Mouse (Mus musculus): ENCODE measurements around the gene Pknox1. TPM values are rescaled to one million over a fixed set of nuclear protein-coding genes. Genes with fewer than 3 reads are reported as not detected.

Gene Pknox1
- polyA plus RNA-seq, 1 experiment from 2014 or later: 25.1 TPM

DNA sequence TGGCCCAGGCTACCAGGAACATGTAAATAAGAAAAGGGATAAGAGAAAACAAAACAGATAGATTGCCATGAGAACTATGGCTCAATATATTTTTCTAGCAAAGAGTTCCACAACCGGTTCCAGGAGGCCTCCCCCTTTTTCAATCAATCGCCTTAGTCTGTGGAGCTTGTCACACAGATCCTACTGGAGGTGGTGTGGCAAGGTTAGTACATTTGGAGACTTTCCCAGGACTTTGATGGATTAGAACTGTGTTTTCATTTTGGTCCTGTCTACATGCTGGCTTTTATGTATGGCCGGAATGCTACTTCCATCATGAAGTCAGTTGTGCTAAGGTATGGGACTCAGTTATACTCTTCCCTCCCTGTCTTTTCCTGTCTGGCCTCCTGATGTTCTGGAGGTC lies 45.4 kb downstream of the Pknox1 start:
- Histone ChIP-seq H3K27me3 (replicated peaks; ENCODE audit: low read depth, poor library complexity, severe bottlenecking) (no peaks in the 10 kb centered on the region), H3K36me3 (replicated peaks) (peaks cover 17% of the 10 kb centered on the region), H3K27ac (replicated peaks) (no peak overlapping the region), H3K4me1 (no peaks in the 10 kb centered on the region), H3K9me3 (no peaks in the 10 kb centered on the region), H3K4me3 (no peak overlapping the region)
- DNase-seq (ENCODE audit: low spot score): no peak
- whole genome bisulfite sequencing: 92% methylated on average over 3 of the region's 3 CpGs

DNA sequence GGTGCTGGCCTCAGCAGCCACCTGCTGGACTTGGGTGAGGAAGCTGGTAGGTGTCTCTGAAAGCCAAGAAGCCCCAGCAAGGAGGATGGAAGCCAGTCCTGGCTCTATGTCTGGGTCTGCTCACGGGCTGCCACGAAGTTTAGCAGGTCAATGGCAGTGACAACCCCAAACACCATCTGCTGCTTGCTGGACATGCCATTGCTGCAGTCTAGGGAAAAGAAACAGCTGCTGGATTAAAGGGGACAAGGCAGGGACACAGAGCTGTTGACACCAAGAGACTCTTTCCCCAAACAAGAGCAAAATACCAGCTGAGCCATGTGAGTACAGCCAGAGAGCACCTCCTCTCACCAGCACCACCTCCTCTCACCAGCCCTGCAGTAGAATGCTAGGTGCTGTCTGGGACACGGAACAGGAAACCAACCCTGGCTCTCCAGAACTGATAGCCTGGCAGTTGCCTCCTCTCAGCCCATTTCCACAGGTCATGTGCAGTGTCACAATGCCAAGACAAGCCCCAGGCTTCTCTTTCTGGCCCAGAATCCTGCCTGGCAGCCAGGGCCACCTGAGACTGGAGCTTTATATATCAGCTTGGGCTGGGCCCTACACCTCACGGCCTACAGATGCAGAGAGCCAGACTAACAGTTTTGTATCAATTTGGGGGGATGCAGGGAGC lies 48.7 kb downstream of the Pknox1 start:
- Histone ChIP-seq H3K4me1 (no peaks in the 10 kb centered on the region), H3K27me3 (replicated peaks; ENCODE audit: low read depth, poor library complexity, severe bottlenecking) (no peaks in the 10 kb centered on the region), H3K27ac (replicated peaks) (no peak overlapping the region), H3K4me3 (no peak overlapping the region), H3K9me3 (no peaks in the 10 kb centered on the region), H3K36me3 (replicated peaks) (no peaks in the 10 kb centered on the region)
- WGBS: 72% methylated on average over 4 of the region's 4 CpGs
- no peak for DNase-seq (ENCODE audit: low spot score)

DNA sequence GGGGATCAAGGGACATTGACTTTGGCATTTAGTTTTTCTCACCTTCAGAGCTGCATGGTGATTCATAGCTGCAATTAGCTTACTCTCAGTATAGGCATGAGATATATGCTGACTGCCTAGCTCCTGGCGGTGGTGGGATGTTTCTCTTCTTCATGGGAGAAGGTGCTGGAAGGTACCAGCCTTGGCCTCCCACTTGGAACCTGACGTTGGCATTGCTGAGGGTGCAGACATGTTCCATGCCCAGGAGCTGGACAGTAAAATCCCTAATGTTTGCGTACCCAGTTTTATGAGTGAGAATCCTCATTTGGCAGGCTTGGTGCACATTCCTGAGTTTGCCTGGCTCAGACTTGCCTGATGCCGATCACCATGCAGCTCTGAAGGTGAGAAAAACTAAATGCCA lies 58.6 kb downstream of the Pknox1 start:
- Histone ChIP-seq H3K9me3 (0 out of 2 replicates have a peak, but pooled peaks cover 4% of the 10 kb centered on the region), H3K27ac (replicated peaks) (no peak overlapping the region), H3K27me3 (replicated peaks; ENCODE audit: low read depth, poor library complexity, severe bottlenecking) (no peaks in the 10 kb centered on the region), H3K4me3 (no peak overlapping the region), H3K4me1 (no peaks in the 10 kb centered on the region), H3K36me3 (replicated peaks) (no peaks in the 10 kb centered on the region)
- WGBS: 92% methylated on average over 4 of the region's 4 CpGs
- no peak for DNase-seq (ENCODE audit: low spot score)

DNA sequence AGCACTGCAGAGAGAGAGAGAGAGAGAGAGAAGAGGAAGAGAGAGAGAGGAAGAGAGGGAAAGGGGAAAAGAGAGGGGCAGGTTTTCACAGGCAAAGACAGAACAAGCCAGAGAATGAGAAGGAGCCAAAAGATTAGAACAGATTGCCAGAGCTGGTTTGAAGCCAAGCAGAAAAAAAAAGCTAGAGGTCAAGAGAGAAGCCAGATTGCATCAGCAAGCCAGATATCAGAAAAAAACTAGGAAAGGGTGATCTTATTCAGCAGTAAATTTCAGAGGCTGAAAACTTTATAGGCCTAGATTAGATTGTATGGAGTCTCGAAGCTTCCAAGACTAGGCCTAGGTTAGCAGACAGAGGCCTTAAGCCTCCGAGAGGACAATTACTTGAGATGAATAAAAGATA lies 63.4 kb downstream of the Pknox1 start:
- WGBS: 88% methylated on average over 2 of the region's 2 CpGs
- Histone ChIP-seq H3K4me1 (peaks cover 6% of the 10 kb centered on the region), H3K27me3 (replicated peaks; ENCODE audit: low read depth, poor library complexity, severe bottlenecking) (no peaks in the 10 kb centered on the region), H3K36me3 (replicated peaks) (no peaks in the 10 kb centered on the region), H3K4me3 (no peak overlapping the region), H3K9me3 (0 out of 2 replicates have a peak, but pooled peaks cover 4% of the 10 kb centered on the region), H3K27ac (replicated peaks) (no peak overlapping the region)
- DNase-seq (ENCODE audit: low spot score): no peak

DNA sequence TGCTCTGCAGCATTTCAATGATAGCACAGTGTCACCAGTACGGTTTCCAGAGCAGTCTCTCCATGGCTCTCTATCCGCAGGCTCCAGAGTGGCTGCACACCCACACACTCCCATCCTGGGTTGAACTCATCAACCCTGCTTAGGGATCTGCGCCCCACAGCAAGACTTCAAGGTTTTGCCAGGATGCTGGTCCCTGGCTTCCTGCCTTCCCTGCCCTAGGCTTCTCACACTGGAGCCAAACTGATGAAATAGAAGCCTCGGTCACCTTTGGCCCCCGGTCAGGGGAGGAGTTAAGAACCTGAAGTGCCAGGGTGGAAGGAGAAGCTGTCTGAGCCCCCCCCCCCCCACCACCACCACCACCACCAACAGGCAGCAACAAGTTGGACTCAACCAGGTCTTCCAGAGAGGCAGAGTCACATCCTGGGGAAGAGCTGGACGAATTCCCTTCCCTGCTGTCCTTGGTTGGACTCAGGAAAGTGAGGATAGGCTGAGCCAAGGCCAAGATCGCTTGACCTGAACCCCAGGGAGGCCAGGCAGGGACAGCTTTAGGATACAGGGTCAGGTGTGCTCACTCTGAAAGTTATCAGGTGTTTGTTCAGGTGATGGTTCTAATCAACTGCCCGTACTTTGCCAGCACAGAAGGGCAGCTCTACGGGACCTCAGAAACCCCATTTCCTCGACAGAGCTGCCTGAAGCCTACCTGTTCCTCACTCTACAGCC lies 66.7 kb downstream of the Pknox1 start:
- H3K4me3 ChIP-seq: no peak overlapping the region
- H3K9me3 ChIP-seq: 0 out of 2 replicates have a peak, but pooled peaks cover 4% of the 10 kb centered on the region
- no peak for DNase-seq (ENCODE audit: low spot score)
- 85% methylated on average over 10 of the region's 10 CpGs for WGBS
- H3K27me3 ChIP-seq (replicated peaks; ENCODE audit: low read depth, poor library complexity, severe bottlenecking): peaks cover 15% of the 10 kb centered on the region
- peaks cover 10% of the 10 kb centered on the region for H3K4me1 ChIP-seq
- no peak overlapping the region for H3K27ac ChIP-seq (replicated peaks)
- no peaks in the 10 kb centered on the region for H3K36me3 ChIP-seq (replicated peaks)

DNA sequence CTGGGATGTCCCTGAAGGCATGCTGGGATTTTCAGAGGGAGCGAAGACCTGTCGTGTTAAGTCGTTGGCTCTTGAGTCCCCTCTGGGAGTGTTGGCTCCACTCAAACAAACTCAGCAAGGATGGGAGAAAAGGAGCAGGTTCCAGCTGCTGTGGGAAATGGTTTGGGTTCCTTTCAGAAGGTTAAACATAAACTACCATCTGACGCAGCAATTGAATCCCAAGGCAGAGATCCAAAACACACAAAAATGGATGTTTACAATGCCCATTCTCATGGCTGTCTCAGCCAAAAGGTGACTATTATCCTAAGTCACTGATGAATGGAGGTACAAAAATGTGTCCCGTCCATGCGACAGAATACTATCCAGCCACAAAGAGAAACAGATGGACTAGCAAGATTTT lies 68.5 kb downstream of the Pknox1 start:
- 83% methylated on average over 6 of the region's 6 CpGs for WGBS
- Histone ChIP-seq H3K27ac (replicated peaks) (no peak overlapping the region), H3K4me3 (no peak overlapping the region), H3K4me1 (peaks cover 26% of the 10 kb centered on the region), H3K36me3 (replicated peaks) (no peaks in the 10 kb centered on the region), H3K9me3 (no peaks in the 10 kb centered on the region), H3K27me3 (replicated peaks; ENCODE audit: low read depth, poor library complexity, severe bottlenecking) (peaks cover 33% of the 10 kb centered on the region)
- no peak for DNase-seq (ENCODE audit: low spot score)

DNA sequence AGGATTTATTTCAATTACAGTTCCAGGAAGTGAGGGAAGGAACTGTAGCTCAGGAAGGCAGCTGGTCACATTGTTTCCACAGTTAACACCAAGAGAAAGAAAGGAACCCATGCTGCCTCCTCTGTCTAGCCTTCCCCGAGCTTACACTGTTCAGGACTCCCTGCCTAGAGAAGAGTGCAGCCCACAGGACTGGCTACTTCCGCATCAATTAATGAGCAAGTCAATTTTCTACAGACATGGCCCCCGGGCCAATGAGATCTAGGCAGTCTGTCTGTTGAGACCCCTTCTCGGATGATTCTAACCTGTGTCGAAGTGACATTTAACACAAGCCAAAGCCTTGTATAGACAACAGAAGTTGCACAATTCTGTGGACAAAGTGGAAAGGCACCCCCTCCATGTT lies 70.4 kb downstream of the Pknox1 start:
- Histone ChIP-seq H3K36me3 (replicated peaks) (no peaks in the 10 kb centered on the region), H3K27me3 (replicated peaks; ENCODE audit: low read depth, poor library complexity, severe bottlenecking) (peaks cover 36% of the 10 kb centered on the region), H3K4me3 (no peak overlapping the region), H3K27ac (replicated peaks) (no peak overlapping the region), H3K4me1 (peaks cover 26% of the 10 kb centered on the region), H3K9me3 (no peaks in the 10 kb centered on the region)
- WGBS: 74% methylated on average over 5 of the region's 5 CpGs
- DNase-seq (ENCODE audit: low spot score): no peak

DNA sequence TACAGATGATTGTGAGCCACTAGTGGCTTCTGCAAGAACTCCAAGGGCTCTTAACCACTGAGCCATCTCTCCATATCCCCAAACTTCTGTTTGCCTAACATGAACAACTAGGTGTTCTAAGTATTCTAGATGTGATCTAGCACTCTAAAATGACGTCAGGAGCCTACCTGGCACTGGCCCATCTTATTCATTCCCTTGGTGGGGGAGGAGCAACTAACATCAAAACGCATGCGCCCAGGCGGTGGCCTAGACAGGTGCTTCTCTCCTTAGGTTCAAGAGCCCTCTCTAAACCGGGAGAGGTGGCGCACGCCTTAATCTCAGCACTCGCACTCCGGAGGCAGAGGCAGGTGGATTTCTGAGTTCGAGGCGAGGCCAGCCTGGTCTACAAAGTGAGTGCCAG lies 71.2 kb downstream of the Pknox1 start:
- no peaks in the 10 kb centered on the region for H3K9me3 ChIP-seq
- WGBS: 54% methylated on average over 11 of the region's 11 CpGs
- peaks cover 36% of the 10 kb centered on the region for H3K27me3 ChIP-seq (replicated peaks; ENCODE audit: low read depth, poor library complexity, severe bottlenecking)
- DNase-seq (ENCODE audit: low spot score): no peak
- no peaks in the 10 kb centered on the region for H3K36me3 ChIP-seq (replicated peaks)
- no peak overlapping the region for H3K27ac ChIP-seq (replicated peaks)
- peak overlapping the region; percentile 66 for H3K4me3 ChIP-seq
- H3K4me1 ChIP-seq: peaks cover 26% of the 10 kb centered on the region

DNA sequence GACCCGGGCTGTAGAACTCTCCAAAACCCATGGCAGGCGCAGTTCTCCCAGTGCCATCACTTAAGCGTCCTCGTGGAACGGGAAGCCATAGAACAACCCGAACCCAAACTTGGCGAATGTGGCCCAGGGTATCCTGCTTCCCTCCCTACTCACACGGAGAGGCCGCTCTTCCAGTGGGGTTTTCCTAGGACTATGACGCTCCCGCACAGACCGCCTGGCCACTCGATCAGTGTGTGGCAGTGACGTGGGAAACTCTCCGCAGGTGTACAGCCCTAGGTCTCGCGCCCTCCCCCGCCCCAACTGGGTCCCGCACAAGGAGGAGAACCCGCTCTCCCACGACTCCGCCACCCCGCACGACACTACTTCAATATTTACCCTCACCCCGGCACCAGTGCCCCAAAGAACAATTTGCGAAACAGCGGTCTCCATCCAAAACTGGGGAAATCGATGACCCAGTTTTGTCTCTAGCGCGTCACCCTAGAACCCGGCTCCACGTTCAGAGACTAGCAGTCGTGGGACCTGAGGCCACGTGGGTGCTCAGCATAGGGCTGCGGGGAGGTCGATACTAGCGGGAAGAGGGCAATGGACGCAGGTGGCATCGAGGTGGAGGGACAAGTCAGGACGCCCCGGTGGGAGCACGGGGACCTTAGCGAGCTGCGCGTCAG lies 71.9 kb downstream of the Pknox1 start:
- Histone ChIP-seq H3K36me3 (replicated peaks) (no peaks in the 10 kb centered on the region), H3K9me3 (no peaks in the 10 kb centered on the region), H3K4me3 (peak overlapping the region; percentile 66), H3K27ac (replicated peaks) (peak overlapping the region; percentile 58; the same call in 1 of the 2 replicates), H3K4me1 (peaks cover 20% of the 10 kb centered on the region), H3K27me3 (replicated peaks; ENCODE audit: low read depth, poor library complexity, severe bottlenecking) (peaks cover 36% of the 10 kb centered on the region)
- no peak for DNase-seq (ENCODE audit: low spot score)
- 5% methylated on average over 45 of the region's 45 CpGs for WGBS

DNA sequence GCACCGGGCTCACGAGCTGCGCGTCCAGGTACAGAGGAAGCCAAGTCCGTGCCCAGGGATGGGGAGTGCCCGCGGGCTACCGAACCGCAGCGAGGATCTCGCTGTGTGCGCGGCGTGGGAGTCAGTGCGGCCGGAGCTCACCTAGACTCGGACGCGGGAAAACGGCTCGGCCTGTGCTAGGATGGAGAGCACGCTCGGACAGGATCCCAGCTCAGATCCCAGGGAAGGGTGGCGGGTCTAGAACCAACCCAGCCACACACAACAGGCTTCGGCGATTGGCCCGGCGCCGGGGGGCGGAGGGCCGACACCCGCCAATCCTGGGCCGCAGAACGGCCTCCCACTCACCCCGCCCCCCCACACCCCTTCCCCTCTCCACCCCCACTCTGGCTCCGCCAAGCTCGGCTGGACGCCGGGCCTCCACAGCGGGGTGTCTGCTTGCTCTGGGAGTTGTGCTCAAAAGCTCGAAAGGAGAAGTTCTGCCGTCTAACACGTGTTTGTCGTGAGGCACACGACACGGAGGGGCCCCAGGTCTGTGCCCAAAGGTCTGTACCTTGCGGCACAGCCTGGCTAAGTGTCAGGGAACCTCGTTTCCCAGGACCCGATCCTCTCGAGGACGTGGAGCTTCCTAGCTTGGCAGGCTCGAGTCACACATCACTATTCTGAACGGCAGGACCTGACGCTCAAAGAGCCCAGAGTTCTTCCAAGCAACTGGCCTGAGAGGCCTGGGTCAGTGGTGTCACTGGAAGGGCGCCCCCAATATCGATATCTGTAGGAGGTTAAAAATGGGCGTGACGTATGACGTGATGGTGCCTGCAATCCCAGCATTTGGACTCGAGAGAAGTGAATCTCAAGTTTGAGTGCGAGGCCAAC lies 72.6 kb downstream of the Pknox1 start, which contains the start of gene Cbs:
Cbs (minus strand) TSS at position 297 of the 870 bp plus-strand sequence.
- WGBS: 1% methylated on average over 61 of the region's 61 CpGs
- Histone ChIP-seq H3K36me3 (replicated peaks) (no peaks in the 10 kb centered on the region), H3K27ac (replicated peaks) (peak within 1 kb of the TSS; percentile 58; the same call in 1 of the 2 replicates)

DNA sequence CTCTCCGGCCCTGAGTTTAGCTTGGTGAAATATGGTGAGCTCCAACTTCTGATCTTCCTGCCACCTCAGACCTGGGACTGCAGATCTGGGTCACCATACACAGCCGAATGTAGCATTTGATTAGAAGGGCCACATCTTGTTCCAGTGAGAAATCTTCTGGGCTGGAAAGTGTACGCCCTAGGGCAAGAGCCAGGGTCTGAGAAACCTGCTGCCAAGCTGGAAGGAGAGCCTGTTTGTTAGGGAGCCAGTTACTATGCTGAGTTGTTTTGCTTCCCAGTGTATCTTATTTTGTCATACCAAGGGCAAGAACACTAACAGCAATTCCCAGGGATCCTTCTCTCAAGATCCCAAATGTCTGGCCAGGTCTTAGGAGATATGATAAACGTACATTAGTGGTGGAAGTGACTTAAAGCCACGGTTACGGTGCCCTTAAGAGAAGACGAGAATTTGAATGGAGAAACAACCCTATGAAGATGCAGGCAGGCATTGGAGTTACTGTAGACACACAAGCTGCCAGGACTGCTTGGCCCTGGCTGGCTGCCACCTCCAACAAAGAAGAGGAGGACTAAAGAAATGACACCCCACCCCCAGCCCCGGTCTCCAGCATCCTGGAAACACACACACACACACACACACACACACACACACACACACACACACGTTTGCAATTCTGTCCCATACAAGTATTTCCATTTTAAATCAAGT lies 73.5 kb downstream of the Pknox1 start:
- 65% methylated on average over 9 of the region's 9 CpGs for WGBS
- peak overlapping the region; percentile 66; the same call in 1 of the 2 replicates for H3K4me3 ChIP-seq

More for the DNA sequence above, 72.6 kb downstream of the Pknox1 start, which contains the start of gene Cbs:
- Histone ChIP-seq H3K27me3 (replicated peaks; ENCODE audit: low read depth, poor library complexity, severe bottlenecking) (peaks cover 36% of the 10 kb centered on the region), H3K4me3 (peak within 1 kb of the TSS; percentile 66), H3K9me3 (no peaks in the 10 kb centered on the region), H3K4me1 (peaks cover 20% of the 10 kb centered on the region)
- DNase-seq (ENCODE audit: low spot score): peak; percentile 90

More for the DNA sequence above, 73.5 kb downstream of the Pknox1 start:
- H3K9me3 ChIP-seq: no peaks in the 10 kb centered on the region
- peaks cover 36% of the 10 kb centered on the region for H3K27me3 ChIP-seq (replicated peaks; ENCODE audit: low read depth, poor library complexity, severe bottlenecking)
- peaks cover 23% of the 10 kb centered on the region for H3K4me1 ChIP-seq
- H3K27ac ChIP-seq (replicated peaks): no peak overlapping the region
- DNase-seq (ENCODE audit: low spot score): no peak
- H3K36me3 ChIP-seq (replicated peaks): no peaks in the 10 kb centered on the region

Data from embryonic facial prominence, embryonic 10.5 days (tissue).